Mouse (Mus musculus) lung, adult 2 months (tissue): ENCODE data around the gene Mvp.

ENCODE experiments used
- CTCF ChIP-seq: fragments of 200-500 bp; IDR thresholded peaks from 2 replicates; pipeline ENCODE4 v1.5.1; 2011; ENCODE audit warnings: mild to moderate bottlenecking, low read length, control low read depth; ENCODE audit not compliant: insufficient read depth
- POLR2A ChIP-seq: fragments of 200-500 bp; IDR thresholded peaks from 2 replicates; pipeline ENCODE4 v1.6.1; 2011; ENCODE audit warnings: low read depth, mild to moderate bottlenecking, control low read depth, low read length, borderline replicate concordance; ENCODE audit errors: extremely low read depth

DNA sequence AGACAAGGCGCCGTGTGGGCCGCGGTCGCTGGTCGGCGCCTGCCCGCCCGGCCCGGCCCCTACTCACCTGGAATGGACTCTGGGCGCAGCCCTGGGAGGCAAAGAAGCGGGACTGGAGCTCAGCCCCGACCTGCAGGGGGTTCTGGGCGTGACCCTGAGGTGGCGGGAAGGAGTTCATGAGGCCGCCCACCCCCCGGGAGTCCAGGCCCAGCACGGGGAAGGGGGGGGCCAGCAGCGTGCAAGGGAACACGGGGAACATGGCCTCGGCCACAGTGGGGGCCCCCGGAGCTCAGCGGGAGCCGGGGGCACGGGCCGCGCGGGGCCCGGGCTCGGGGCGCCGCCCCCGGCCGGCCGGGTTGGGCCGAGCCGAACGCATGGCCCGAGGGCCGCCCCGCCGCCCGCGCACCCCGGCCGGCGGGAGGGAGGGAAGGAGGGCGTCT is 11.8 kb upstream of the Mvp start:
- TF ChIP-seq POLR2A = peak; percentile 17; the same call in 1 of the 2 replicates
- TF ChIP-seq CTCF = no peak
